Comparison of ENCODE assay signal across 8 mouse cellular contexts in the genomic region with DNA sequence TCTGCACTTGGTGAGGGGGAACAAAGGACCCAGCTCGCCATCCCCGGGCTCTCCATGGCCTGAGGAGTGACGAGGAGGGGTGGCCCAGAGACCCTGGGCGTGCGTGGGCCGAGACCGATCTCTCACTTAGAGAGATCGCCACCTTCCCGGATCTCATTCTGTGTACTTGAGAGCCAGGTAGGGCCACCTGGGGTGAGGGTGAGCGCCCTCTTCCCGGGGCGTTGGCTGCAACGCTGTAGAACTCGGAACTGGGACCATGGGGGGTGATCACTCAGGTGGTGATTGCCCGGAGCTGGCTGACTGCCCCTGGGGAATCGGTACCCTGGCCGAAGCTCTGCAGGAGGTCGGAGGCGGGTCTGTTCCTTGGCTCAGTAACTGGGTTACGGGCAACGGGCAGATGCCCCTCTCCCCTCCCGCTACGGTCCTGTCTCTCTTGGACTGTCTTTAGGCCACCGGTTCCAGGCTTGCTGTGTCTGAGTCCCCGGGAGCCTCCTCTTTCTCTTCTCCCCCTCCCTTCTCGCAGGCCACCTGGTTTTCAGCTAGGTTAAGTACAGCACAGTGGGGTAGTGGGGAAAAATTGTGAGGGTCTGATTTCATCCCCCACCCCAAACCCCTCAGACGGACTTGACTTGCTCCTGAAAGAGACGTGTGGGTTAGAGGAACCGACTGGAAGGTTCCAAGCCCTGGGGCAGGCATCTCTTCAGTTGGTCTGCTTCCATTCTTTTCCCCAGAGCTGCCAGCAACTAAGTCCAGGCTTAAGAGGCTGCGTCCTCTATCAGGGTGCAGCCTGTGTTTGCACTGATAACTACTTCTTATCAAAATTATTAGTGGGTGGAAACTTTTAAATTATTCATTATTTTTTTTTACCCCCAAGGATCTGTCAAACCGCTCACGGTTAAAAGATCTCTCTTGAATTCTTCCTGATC. TPM values are rescaled to one million over a fixed set of nuclear protein-coding genes. Genes with fewer than 3 reads are reported as not detected.
DNase-seq lines count a peak whose midpoint lies in the region; ATAC-seq and TF ChIP-seq lines count a peak whose summit lies in the region.

No protein-coding gene starts in this region.

- no peak for TF ChIP-seq CTCF in heart, adult 2 months (IDR thresholded peaks at IDR 0.05)
- TF ChIP-seq CTCF in heart, postnatal 0 days (IDR thresholded peaks at IDR 0.05; ENCODE audit: low read depth), result no peak

- H3K4me3 ChIP-seq in heart, adult 2 months, result peak overlapping the region; percentile 75
- peak overlapping the region; percentile 87 for H3K4me3 ChIP-seq in embryonic facial prominence, embryonic 10.5 days
- H3K4me3 ChIP-seq in heart, postnatal 0 days (ENCODE audit: low read depth, low read length), result peak overlapping the region; percentile 79
- peak overlapping the region; percentile 90 for H3K4me3 ChIP-seq in midbrain, embryonic 10.5 days

- H3K27me3 ChIP-seq in heart, adult 2 months (ENCODE audit: control insufficient read depth, insufficient read depth, low read length), result no peaks in the 10 kb centered on the region
- H3K27me3 ChIP-seq in embryonic facial prominence, embryonic 10.5 days (replicated peaks; ENCODE audit: low read depth, poor library complexity, severe bottlenecking), result peaks cover 75% of the 10 kb centered on the region
- peaks cover 17% of the 10 kb centered on the region for H3K27me3 ChIP-seq in heart, postnatal 0 days (ENCODE audit: control insufficient read depth, insufficient read depth, low read length)
- peaks cover 49% of the 10 kb centered on the region for H3K27me3 ChIP-seq in midbrain, embryonic 10.5 days (ENCODE audit: low read depth, poor library complexity, severe bottlenecking)

- peak; percentile 41 to 59 for DNase-seq in heart, adult 2 months
- no peak for DNase-seq in heart, postnatal 25 days (ENCODE audit: low spot score)
- peak; percentile 2 for DNase-seq in T-cell, adult 2 months (ENCODE audit: low spot score)
- DNase-seq in embryonic facial prominence, embryonic 10.5 days (ENCODE audit: low spot score), result peak; percentile 66
- DNase-seq in heart, postnatal 0 days (ENCODE audit: low spot score), result no peak
- DNase-seq in kidney, postnatal 25 days, result peak; percentile 83 to 92
- DNase-seq in midbrain, embryonic 10.5 days (ENCODE audit: low spot score), result peak; percentile 67
- DNase-seq in testis, postnatal 14 days (ENCODE audit: low spot score), result peak; percentile 19

- intact Hi-C loops in heart, adult 2 months (cut with DNase I), result loop anchor here (5.0 kb wide), 1 partner anchor 65 kb away; no protein-coding TSS in a partner anchor
- intact Hi-C loops in heart, postnatal 25 days (cut with DNase I), result no loop called here

- H3K27ac ChIP-seq in heart, adult 2 months, result peak overlapping the region; percentile 77
- peak overlapping the region; percentile 92 for H3K27ac ChIP-seq in embryonic facial prominence, embryonic 10.5 days (replicated peaks)
- peak overlapping the region; percentile 73 for H3K27ac ChIP-seq in heart, postnatal 0 days (ENCODE audit: low read depth)
- peak overlapping the region; percentile 97 for H3K27ac ChIP-seq in midbrain, embryonic 10.5 days (replicated peaks)

- 8% methylated on average over 32 of the region's 32 CpGs for WGBS in heart, adult 2 months
- 5% methylated on average over 32 of the region's 32 CpGs for WGBS in embryonic facial prominence, embryonic 10.5 days
- 5% methylated on average over 32 of the region's 32 CpGs for WGBS in heart, postnatal 0 days
- 6% methylated on average over 32 of the region's 32 CpGs for WGBS in midbrain, embryonic 10.5 days

- peak overlapping the region; percentile 84 for H3K9ac ChIP-seq in heart, adult 2 months (ENCODE audit: low read depth, low read length)
- H3K9ac ChIP-seq in heart, postnatal 0 days (replicated peaks; ENCODE audit: low read depth, low read length), result peak overlapping the region; percentile 77

- H3K36me3 ChIP-seq in heart, adult 2 months (ENCODE audit: control insufficient read depth, insufficient read depth, low read length), result no peaks in the 10 kb centered on the region
- peaks cover 12% of the 10 kb centered on the region; the same call in 1 of the 2 replicates for H3K36me3 ChIP-seq in embryonic facial prominence, embryonic 10.5 days (replicated peaks)
- H3K36me3 ChIP-seq in heart, postnatal 0 days (replicated peaks; ENCODE audit: control insufficient read depth, insufficient read depth, low read length), result 0 out of 2 replicates have a peak, but pooled peaks cover 4% of the 10 kb centered on the region
- peaks cover 28% of the 10 kb centered on the region for H3K36me3 ChIP-seq in midbrain, embryonic 10.5 days

- peak; percentile 47 for ATAC-seq in heart, postnatal 0 days (ENCODE audit: insufficient read depth, low read depth)

- no peak for TF ChIP-seq EP300 in heart, adult 2 months (IDR thresholded peaks at IDR 0.05; ENCODE audit: insufficient read depth, low read depth, low read length)
- TF ChIP-seq EP300 in heart, postnatal 0 days (IDR thresholded peaks at IDR 0.05; ENCODE audit: low read depth), result no peak

- peak overlapping the region; percentile 92 for H3K4me2 ChIP-seq in heart, postnatal 0 days (ENCODE audit: low read depth, low read length)

- TF ChIP-seq POLR2A in heart, adult 2 months (IDR thresholded peaks at IDR 0.05; ENCODE audit: insufficient read depth, low read depth, low read length), result no peak

- no peaks in the 10 kb centered on the region for H3K9me3 ChIP-seq in embryonic facial prominence, embryonic 10.5 days
- no peaks in the 10 kb centered on the region for H3K9me3 ChIP-seq in heart, postnatal 0 days (replicated peaks; ENCODE audit: control insufficient read depth, low read length)
- no peaks in the 10 kb centered on the region for H3K9me3 ChIP-seq in midbrain, embryonic 10.5 days (replicated peaks)

- no peaks in the 10 kb centered on the region for H3K79me2 ChIP-seq in heart, adult 2 months (replicated peaks; ENCODE audit: control insufficient read depth, insufficient read depth, low read length)

- H3K4me1 ChIP-seq in heart, adult 2 months (ENCODE audit: control insufficient read depth, insufficient read depth, low read length), result no peaks in the 10 kb centered on the region
- H3K4me1 ChIP-seq in embryonic facial prominence, embryonic 10.5 days, result peaks cover 23% of the 10 kb centered on the region
- peaks cover 22% of the 10 kb centered on the region; the same call in 1 of the 2 replicates for H3K4me1 ChIP-seq in heart, postnatal 0 days (ENCODE audit: control insufficient read depth, insufficient read depth)
- peaks cover 32% of the 10 kb centered on the region for H3K4me1 ChIP-seq in midbrain, embryonic 10.5 days

RNA-seq across cellular contexts. Expression of gene Ntn4, which starts 1.6 kb away (rescaled TPM):
- 10 to 100 TPM; 14.0 to 14.9 TPM for total RNA-seq in heart, adult 2 months (2021)
- polyA plus RNA-seq in heart, adult 2 months (2012; rRNA removed), result 7.4 and 11.5 TPM in 2 replicates
- total RNA-seq in heart, postnatal 25 days (2021), result 10 to 100 TPM; 12.2 to 14.1 TPM
- polyA plus RNA-seq in embryonic facial prominence, embryonic 10.5 days (2016; fragmentation: Nextera tagmentation; extraction: Ambion mirVana), result 0.41 and 0.87 TPM in 2 replicates
- 36.0 and 37.2 TPM in 2 replicates for total RNA-seq in heart, postnatal 0 days (2014; rRNA removed; ENCODE audit: low replicate concordance)
- 2.1 and 2.5 TPM in 2 replicates for polyA plus RNA-seq in heart, postnatal 0 days (2015; fragmentation: Nextera tagmentation; extraction: Ambion mirVana)
- polyA plus RNA-seq in midbrain, embryonic 10.5 days (2016; fragmentation: Nextera tagmentation; extraction: Ambion mirVana), result 0.89 and 1.2 TPM in 2 replicates

RNA-seq across cellular contexts. Expression of gene Snrpf, which starts 52.6 kb away (rescaled TPM):
- 10 to 100 TPM in 1 of 2 experiments, 1 to 10 TPM in 1; 9.6 to 11.3 TPM for total RNA-seq in heart, adult 2 months (2021)
- 17.7 and 20.5 TPM in 2 replicates for polyA plus RNA-seq in heart, adult 2 months (2012; rRNA removed)
- total RNA-seq in heart, postnatal 25 days (2021), result 10 to 100 TPM; 10.8 to 12.5 TPM
- polyA plus RNA-seq in embryonic facial prominence, embryonic 10.5 days (2016; fragmentation: Nextera tagmentation; extraction: Ambion mirVana), result 189 TPM in 2 replicates
- 13.7 and 35.4 TPM in 2 replicates for total RNA-seq in heart, postnatal 0 days (2014; rRNA removed; ENCODE audit: low replicate concordance)
- 55.7 and 59.4 TPM in 2 replicates for polyA plus RNA-seq in heart, postnatal 0 days (2015; fragmentation: Nextera tagmentation; extraction: Ambion mirVana)
- polyA plus RNA-seq in midbrain, embryonic 10.5 days (2016; fragmentation: Nextera tagmentation; extraction: Ambion mirVana), result 165 and 191 TPM in 2 replicates

Comparison
In these comparisons a context has a peak if more than half of its experiments do, and no peak if none do; other contexts are left out.
1. DNase-seq: peak in heart, adult 2 months (2 of 2), T-cell, adult 2 months (single experiment), embryonic facial prominence, embryonic 10.5 days (single experiment), kidney, postnatal 25 days (2 of 2), midbrain, embryonic 10.5 days (single experiment) and testis, postnatal 14 days (single experiment); none in heart, postnatal 25 days (single experiment) and heart, postnatal 0 days (single experiment).
2. Peak in every context shown above with its lines, with median percentiles within 50 percentile points of each other: H3K27ac ChIP-seq and H3K4me3 ChIP-seq.